Mouse (Mus musculus) lung, postnatal 0 days (tissue): ENCODE results near the gene Efcab6. TPM values are rescaled to one million over a fixed set of nuclear protein-coding genes. Genes with fewer than 3 reads are reported as not detected.
A peak's percentile ranks its signal among the peaks of the same experiment; 100 is the strongest.

Experiments
- ATAC-seq: fragments of 200-750 bp; cut with Nextera tagmentation; 2 replicates; pipeline ENCODE4 v1.8.0; 2017; ENCODE audit warnings: moderate library complexity
- DNase-seq: peaks from one replicate; pipeline ENCODE4 v3.0.0-alpha.2; 2016; ENCODE audit warnings: low spot score
- H3K27ac ChIP-seq: fragments of 300-500 bp; sonication (generic); 2 replicates; pipeline ENCODE4 v1.5.1; 2014; ENCODE audit warnings: antibody characterized with exemption, mild to moderate bottlenecking, low read length, mixed read lengths
- H3K27me3 ChIP-seq: fragments of 300-500 bp; sonication (generic); replicated peaks from 2 replicates; pipeline ENCODE4 v1.6.1; 2014; ENCODE audit warnings: low read length, mixed read lengths; ENCODE audit not compliant: insufficient read depth
- H3K36me3 ChIP-seq: fragments of 300-500 bp; sonication (generic); 2 replicates; pipeline ENCODE4 v1.6.1; 2014; ENCODE audit warnings: low read length, mixed read lengths; ENCODE audit not compliant: insufficient read depth
- H3K4me1 ChIP-seq: fragments of 300-500 bp; sonication (generic); 2 replicates; pipeline ENCODE4 v1.6.1; 2014; ENCODE audit warnings: antibody characterized with exemption, low read depth, low read length, mixed read lengths; ENCODE audit not compliant: insufficient read depth
- H3K4me2 ChIP-seq: fragments of 300-500 bp; sonication (generic); replicated peaks from 2 replicates; pipeline ENCODE4 v1.6.1; 2014; ENCODE audit warnings: low read depth, mild to moderate bottlenecking, low read length, moderate library complexity, mixed read lengths
- H3K4me3 ChIP-seq: fragments of 300-500 bp; sonication (generic); 2 replicates; pipeline ENCODE4 v1.5.1; 2014; ENCODE audit warnings: low read depth, low read length
- H3K9ac ChIP-seq: fragments of 300-500 bp; sonication (generic); replicated peaks from 2 replicates; pipeline ENCODE4 v1.6.1; 2014; ENCODE audit warnings: low read depth, mild to moderate bottlenecking
- H3K9me3 ChIP-seq: fragments of 300-500 bp; sonication (generic); 2 replicates; pipeline ENCODE4 v1.6.1; 2016; ENCODE audit warnings: low read length, mixed read lengths
- CTCF ChIP-seq: IDR thresholded peaks from 2 replicates; pipeline ENCODE4 v1.5.1; 2016; ENCODE audit warnings: antibody characterized with exemption, mild to moderate bottlenecking
- EP300 ChIP-seq: IDR thresholded peaks from 2 replicates; pipeline ENCODE4 v1.6.1; 2016; ENCODE audit warnings: antibody characterized with exemption, mild to moderate bottlenecking, control low read depth
- WGBS: fragments of 180-500 bp; shearing (Covaris S2); extraction: QIAGEN DNeasy Blood & Tissue Kit; methylation state at CpG from one replicate; pipeline ENCODE4 v1.1.7; 2014; 5-methylcytosine and 5-hydroxymethylcytosine counted together
- polyA plus RNA-seq: library from polyadenylated mRNA; unstranded; fragments of >200 nt; fragmentation: Nextera tagmentation; extraction: Ambion mirVana; gene quantifications from 2 replicates; pipeline ENCODE4 v1.2.1, GENCODE M21; 2015

Efcab6 gene
- polyA plus RNA-seq, 1 experiment from 2014 or later = 0.63 TPM

DNA sequence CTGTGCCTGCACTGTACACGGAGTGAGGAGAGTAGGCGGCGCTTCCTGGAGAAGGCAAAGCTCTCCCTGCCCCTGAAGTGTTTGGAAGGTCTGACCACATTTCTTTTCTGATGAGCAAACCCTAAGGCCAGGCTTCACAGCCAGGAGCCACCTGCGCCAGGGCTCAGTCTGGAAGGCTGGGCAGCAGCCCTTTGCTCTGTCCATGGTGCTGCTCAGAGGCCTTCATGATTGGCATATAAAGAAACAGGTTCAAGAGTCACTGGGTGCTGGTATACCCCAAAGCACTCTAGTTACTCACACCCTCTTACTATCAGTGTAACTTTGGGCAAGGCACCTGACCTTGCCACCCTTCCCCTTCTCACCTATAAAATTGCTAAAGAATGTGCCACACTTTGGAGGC, 140.5 kb downstream of the Efcab6 start:
- no peaks in the 10 kb centered on the region for H3K27me3 ChIP-seq
- DNase-seq (peak; percentile 5), ATAC-seq (no peak)
- no peaks in the 10 kb centered on the region for H3K4me1 ChIP-seq
- WGBS = 18% methylated on average over 4 of the region's 4 CpGs
- no peak overlapping the region for H3K27ac ChIP-seq
- no peaks in the 10 kb centered on the region for H3K9me3 ChIP-seq
- no peaks in the 10 kb centered on the region for H3K36me3 ChIP-seq
- H3K4me2 ChIP-seq = no peak overlapping the region
- no peak overlapping the region for H3K4me3 ChIP-seq
- H3K9ac ChIP-seq = no peak overlapping the region
- TF ChIP-seq CTCF = no peak
- no peak for TF ChIP-seq EP300

DNA sequence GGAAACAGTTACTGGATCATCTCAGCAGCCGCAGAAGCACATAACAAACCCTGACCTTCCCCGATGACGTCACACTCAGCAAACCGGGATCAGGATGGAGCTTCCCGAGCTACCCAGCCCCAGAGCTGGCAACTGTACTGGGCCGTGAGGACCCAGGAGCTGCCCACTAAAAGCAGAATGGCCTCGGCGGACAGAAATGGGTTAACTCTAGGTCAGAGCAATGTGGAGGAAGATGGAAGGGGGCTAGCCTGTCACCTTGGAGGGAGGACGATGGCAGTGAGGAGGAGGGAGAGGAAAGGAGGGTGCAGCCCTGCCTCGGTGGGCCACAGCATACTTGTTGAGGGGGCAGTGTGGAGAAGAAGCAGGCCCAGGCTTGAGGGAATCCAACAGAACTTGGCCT, 149.8 kb downstream of the Efcab6 start:
- no peaks in the 10 kb centered on the region for H3K36me3 ChIP-seq
- H3K4me3 ChIP-seq = no peak overlapping the region
- no peaks in the 10 kb centered on the region for H3K4me1 ChIP-seq
- WGBS = 71% methylated on average over 10 of the region's 10 CpGs
- no peak for DNase-seq
- H3K27me3 ChIP-seq = no peaks in the 10 kb centered on the region
- H3K9me3 ChIP-seq = no peaks in the 10 kb centered on the region
- H3K9ac ChIP-seq = no peak overlapping the region
- TF ChIP-seq CTCF (no peak), EP300 (no peak)
- ATAC-seq = no peak
- H3K27ac ChIP-seq = no peak overlapping the region
- H3K4me2 ChIP-seq = no peak overlapping the region

DNA sequence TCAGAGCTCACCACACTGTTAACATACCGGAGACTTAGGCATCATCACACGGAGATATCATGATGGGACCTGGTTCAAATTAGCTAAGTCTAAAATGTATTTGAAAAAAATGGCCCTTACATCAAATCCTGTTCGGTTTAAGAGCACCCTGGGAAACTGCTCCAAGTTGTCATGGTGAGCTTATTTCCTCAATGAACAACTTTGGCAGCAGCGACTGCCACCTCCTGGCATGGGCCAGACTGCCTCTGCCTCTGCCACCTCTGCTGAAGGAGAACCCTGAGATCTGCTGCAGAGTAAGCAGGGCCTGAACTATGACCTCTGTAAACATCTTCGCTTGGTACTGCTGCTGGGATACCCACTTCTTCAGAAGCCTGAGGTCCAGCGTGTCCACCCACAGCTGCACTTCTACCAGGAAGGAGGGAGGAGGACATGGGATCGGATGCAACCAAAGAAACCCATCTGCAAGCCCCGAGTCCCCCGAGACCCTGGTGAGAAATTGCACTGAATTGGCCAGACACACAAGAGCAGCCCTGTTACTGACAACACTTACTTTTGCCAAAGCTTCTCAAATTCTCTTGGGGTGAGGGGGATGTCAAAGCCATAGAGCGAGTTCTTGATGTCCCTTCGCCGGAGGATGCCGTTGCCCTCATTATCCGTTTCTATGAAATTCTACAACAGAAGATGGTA, 152.0 kb downstream of the Efcab6 start:
- DNase-seq (no peak), ATAC-seq (no peak)
- Histone ChIP-seq H3K9me3 (no peaks in the 10 kb centered on the region), H3K4me1 (no peaks in the 10 kb centered on the region), H3K36me3 (no peaks in the 10 kb centered on the region), H3K27ac (no peak overlapping the region), H3K9ac (no peak overlapping the region), H3K27me3 (no peaks in the 10 kb centered on the region), H3K4me3 (no peak overlapping the region), H3K4me2 (no peak overlapping the region)
- TF ChIP-seq CTCF (no peak), EP300 (no peak)
- WGBS = 81% methylated on average over 14 of the region's 14 CpGs

DNA sequence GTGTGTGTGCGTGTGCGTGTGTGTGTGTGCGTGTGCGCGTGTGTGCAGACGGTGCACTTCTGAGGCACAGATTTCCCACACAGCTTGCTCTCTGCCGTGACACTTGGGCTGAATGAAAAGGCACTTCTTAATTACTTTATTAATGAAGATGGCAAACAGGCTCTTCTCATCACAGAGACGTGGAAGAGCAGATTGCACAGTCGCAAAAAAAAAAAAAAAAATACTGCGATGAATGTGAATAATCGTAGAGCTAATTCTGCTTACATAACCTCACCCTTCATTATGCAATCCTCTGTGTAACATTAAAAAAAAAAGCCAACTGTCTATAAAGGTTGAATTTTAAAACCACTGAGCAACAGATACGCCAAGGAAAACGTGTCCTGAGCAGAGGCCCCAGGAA, 158.7 kb downstream of the Efcab6 start:
- Histone ChIP-seq H3K4me2 (no peak overlapping the region), H3K36me3 (no peaks in the 10 kb centered on the region), H3K4me3 (no peak overlapping the region), H3K4me1 (no peaks in the 10 kb centered on the region), H3K9ac (no peak overlapping the region), H3K9me3 (no peaks in the 10 kb centered on the region), H3K27me3 (no peaks in the 10 kb centered on the region), H3K27ac (no peak overlapping the region)
- ATAC-seq (no peak), DNase-seq (peak; percentile 11)
- WGBS = 81% methylated on average over 13 of the region's 13 CpGs
- no peak for TF ChIP-seq EP300
- TF ChIP-seq CTCF = no peak

DNA sequence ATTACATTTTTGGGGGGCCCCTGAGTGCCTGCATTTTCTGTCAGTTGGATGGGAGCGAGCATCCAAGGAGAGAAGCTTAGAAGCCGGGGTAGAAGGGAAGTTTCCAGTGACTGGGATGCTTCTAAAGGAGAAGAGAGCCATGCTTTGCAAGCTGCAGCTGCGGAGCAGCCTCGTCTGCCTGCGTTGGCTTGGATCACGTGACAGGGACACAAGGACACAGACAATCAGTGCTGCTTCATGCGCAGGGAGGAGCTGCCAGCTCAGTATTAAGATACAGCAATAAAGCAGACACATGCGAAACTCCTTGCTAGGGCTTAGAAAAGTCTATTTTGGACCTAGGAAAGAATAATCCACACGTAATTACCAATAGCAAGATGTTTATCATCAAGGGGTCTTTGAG, 167.9 kb downstream of the Efcab6 start:
- Histone ChIP-seq H3K27me3 (no peaks in the 10 kb centered on the region), H3K27ac (no peak overlapping the region), H3K36me3 (no peaks in the 10 kb centered on the region), H3K4me2 (no peak overlapping the region), H3K4me1 (no peaks in the 10 kb centered on the region), H3K9me3 (no peaks in the 10 kb centered on the region), H3K9ac (no peak overlapping the region), H3K4me3 (no peak overlapping the region)
- TF ChIP-seq CTCF (no peak), EP300 (no peak)
- DNase-seq = no peak
- 57% methylated on average over 9 of the region's 9 CpGs for WGBS
- ATAC-seq = no peak

DNA sequence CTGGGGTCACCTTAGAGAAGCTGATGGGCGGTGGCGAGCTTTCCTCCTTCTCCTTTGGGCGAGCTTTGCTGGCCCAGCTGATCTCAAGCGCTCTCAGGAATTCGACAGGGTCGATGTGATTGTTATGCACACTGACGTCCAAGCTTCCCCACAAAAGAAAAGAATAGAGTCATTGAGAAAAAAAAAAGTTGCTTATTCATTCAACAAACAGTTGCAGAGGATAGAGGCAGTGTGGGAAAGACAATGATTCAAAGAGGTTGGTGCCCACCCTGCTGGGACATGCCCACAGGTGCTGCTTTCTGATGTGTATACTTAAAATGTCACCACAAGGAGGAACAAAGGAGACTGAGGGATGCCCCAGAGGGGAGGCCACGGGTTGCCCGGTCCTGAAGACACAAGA, 169.2 kb downstream of the Efcab6 start:
- Histone ChIP-seq H3K36me3 (no peaks in the 10 kb centered on the region), H3K4me2 (no peak overlapping the region), H3K27me3 (no peaks in the 10 kb centered on the region), H3K9me3 (no peaks in the 10 kb centered on the region), H3K4me3 (no peak overlapping the region), H3K27ac (no peak overlapping the region), H3K9ac (no peak overlapping the region), H3K4me1 (no peaks in the 10 kb centered on the region)
- no peak for TF ChIP-seq CTCF
- no peak for TF ChIP-seq EP300
- 37% methylated on average over 9 of the region's 9 CpGs for WGBS
- DNase-seq (no peak), ATAC-seq (no peak)

DNA sequence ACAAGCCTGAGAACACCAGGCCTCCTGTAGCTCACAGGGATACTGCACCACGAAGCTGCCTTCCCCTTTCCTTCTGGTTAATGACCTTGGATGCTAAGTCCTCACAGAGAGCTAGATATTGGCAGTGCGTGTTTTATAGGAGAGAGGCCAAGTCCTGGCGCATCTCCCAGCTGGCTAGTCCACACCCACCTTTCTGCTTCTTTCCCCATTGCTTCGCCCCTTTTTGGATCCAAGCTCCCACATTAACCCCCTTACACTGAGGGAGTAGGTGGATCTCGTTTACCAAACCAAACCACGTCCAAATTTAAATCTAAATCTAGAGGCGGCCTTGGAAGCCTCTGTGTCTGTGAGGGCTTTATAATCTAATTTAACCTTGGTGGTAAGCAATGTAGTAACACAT, 170.9 kb downstream of the Efcab6 start:
- Histone ChIP-seq H3K9ac (no peak overlapping the region), H3K4me3 (no peak overlapping the region), H3K36me3 (no peaks in the 10 kb centered on the region), H3K27me3 (no peaks in the 10 kb centered on the region), H3K9me3 (no peaks in the 10 kb centered on the region), H3K4me2 (no peak overlapping the region), H3K4me1 (no peaks in the 10 kb centered on the region), H3K27ac (no peak overlapping the region)
- ATAC-seq (no peak), DNase-seq (no peak)
- 74% methylated on average over 7 of the region's 7 CpGs for WGBS
- TF ChIP-seq EP300 (no peak), CTCF (no peak)
